Mouse (Mus musculus) intestine, postnatal 0 days (tissue): ENCODE results near the gene Frat1. TPM values are rescaled to one million over a fixed set of nuclear protein-coding genes. Genes with fewer than 3 reads are reported as not detected.

ENCODE experiments used
- ATAC-seq: fragments of 200-750 bp; cut with Nextera tagmentation; 2 replicates; pipeline ENCODE4 v1.8.0; 2017; ENCODE audit warnings: mild to moderate bottlenecking, moderate TSS enrichment, moderate library complexity
- H3K27ac ChIP-seq: fragments of 300-500 bp; sonication (generic); 2 replicates; pipeline ENCODE4 v1.5.1; 2014; ENCODE audit warnings: mild to moderate bottlenecking, low read depth, low read length, moderate library complexity
- H3K27me3 ChIP-seq: fragments of 300-500 bp; sonication (generic); replicated peaks from 2 replicates; pipeline ENCODE4 v1.6.1; 2014; ENCODE audit warnings: low read length, mixed read lengths; ENCODE audit not compliant: control insufficient read depth, insufficient read depth
- H3K36me3 ChIP-seq: fragments of 300-500 bp; sonication (generic); 2 replicates; pipeline ENCODE4 v1.6.1; 2014; ENCODE audit warnings: mild to moderate bottlenecking, moderate library complexity; ENCODE audit not compliant: control insufficient read depth, insufficient read depth
- H3K4me1 ChIP-seq: fragments of 300-500 bp; sonication (generic); replicated peaks from 2 replicates; pipeline ENCODE4 v1.6.1; 2014; ENCODE audit warnings: antibody characterized with exemption, low read length, mixed read lengths; ENCODE audit not compliant: control insufficient read depth, insufficient read depth
- H3K4me2 ChIP-seq: fragments of 300-500 bp; sonication (generic); replicated peaks from 2 replicates; pipeline ENCODE4 v1.6.1; 2014; ENCODE audit warnings: low read depth, mild to moderate bottlenecking, moderate library complexity
- H3K4me3 ChIP-seq: fragments of 300-500 bp; sonication (generic); 2 replicates; pipeline ENCODE4 v1.5.1; 2014; ENCODE audit warnings: low read depth, low read length
- H3K9ac ChIP-seq: fragments of 300-500 bp; sonication (generic); 2 replicates; pipeline ENCODE4 v1.6.1; 2014; ENCODE audit warnings: mild to moderate bottlenecking, low read depth, low read length
- H3K9me3 ChIP-seq: fragments of 300-500 bp; sonication (generic); 2 replicates; pipeline ENCODE4 v1.6.1; 2016; ENCODE audit warnings: mixed run types; ENCODE audit not compliant: control insufficient read depth
- CTCF ChIP-seq: sonication (generic); IDR thresholded peaks from 2 replicates; pipeline ENCODE4 v1.5.1; 2016; ENCODE audit warnings: low read depth, mild to moderate bottlenecking, control low read depth, antibody characterized with exemption, moderate library complexity
- WGBS: fragments of 180-500 bp; shearing (Covaris S2); extraction: QIAGEN DNeasy Blood & Tissue Kit; methylation state at CpG from one replicate; pipeline ENCODE4 v1.1.7; 2014; 5-methylcytosine and 5-hydroxymethylcytosine counted together
- polyA plus RNA-seq: library from polyadenylated mRNA; unstranded; fragments of >200 nt; fragmentation: Nextera tagmentation; extraction: Ambion mirVana; gene quantifications from 2 replicates; pipeline ENCODE4 v1.2.1, GENCODE M21; 2015

Gene Frat1
- polyA plus RNA-seq, 1 experiment from 2014 or later: 8.3 TPM

DNA sequence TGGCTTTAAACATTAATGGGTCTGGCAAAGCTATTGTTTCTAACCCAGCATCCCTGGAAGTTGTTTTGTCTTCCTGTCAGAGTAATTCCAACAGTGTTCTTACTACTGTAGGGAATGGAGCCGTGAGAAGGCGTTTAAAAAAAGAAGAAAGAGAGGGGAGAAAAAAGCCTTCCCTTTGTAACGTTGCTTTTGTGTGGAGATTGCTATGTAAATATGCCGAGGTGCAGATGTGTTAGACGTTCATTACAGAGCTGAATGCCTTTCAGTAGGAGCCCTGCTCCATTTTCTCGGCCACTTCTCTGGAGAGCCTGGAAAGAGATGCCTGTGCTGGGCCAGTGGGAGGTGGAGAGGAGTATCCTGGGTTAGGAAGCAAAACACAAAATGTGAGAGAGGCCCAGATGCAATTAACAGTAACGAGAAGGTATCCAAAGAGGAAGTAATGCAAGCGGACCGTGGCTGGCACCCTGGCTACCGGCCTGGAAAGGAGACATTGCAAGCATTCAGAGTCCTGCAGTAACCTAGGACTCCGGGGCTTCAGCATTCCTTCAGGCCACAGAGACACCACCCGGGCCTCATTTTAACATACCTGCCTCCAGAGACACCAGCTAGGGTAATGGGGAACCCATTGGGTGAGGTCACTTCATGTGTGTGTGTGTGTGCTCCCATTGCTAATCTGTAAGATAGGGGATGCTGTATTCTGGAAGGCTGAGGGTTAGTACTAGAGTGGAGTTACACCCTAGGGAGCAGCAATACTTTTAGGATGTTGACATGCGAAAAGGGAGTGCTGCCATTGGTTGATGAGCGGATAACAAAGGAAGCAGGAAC, 21.2 kb downstream of the Frat1 start:
- 0 out of 2 replicates have a peak, but pooled peaks cover 5% of the 10 kb centered on the region for H3K4me1 ChIP-seq
- H3K9me3 ChIP-seq: no peaks in the 10 kb centered on the region
- 46% methylated on average over 14 of the region's 14 CpGs for WGBS
- no peaks in the 10 kb centered on the region for H3K36me3 ChIP-seq
- H3K27ac ChIP-seq: no peak overlapping the region
- H3K9ac ChIP-seq: no peak overlapping the region
- no peak overlapping the region for H3K4me2 ChIP-seq
- no peaks in the 10 kb centered on the region for H3K27me3 ChIP-seq
- H3K4me3 ChIP-seq: no peak overlapping the region
- TF ChIP-seq CTCF: no peak
- ATAC-seq: no peak

DNA sequence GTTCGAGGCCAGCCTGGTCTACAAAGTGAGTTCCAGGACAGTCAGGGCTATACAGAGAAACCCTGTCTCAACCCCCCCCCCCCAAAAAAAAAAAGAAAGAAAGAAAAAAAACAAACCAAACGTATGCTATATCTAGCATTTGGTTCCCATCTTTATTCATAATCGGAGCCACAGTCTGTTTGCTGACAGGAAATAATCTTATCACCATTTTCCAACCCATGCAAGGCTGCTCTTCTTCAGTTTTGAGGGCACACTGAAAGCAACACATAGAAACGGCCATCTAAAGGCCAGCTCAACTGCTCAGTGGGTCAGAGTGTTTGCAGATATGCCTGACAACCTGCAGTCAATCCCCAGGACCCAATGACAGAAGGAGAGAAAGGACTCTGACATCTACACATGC, 22.7 kb downstream of the Frat1 start:
- H3K9ac ChIP-seq: no peak overlapping the region
- no peaks in the 10 kb centered on the region for H3K4me1 ChIP-seq
- H3K9me3 ChIP-seq: no peaks in the 10 kb centered on the region
- H3K4me2 ChIP-seq: no peak overlapping the region
- no peak for ATAC-seq
- TF ChIP-seq CTCF: no peak
- 84% methylated on average over 4 of the region's 4 CpGs for WGBS
- no peak overlapping the region for H3K27ac ChIP-seq
- no peak overlapping the region for H3K4me3 ChIP-seq
- H3K36me3 ChIP-seq: no peaks in the 10 kb centered on the region
- no peaks in the 10 kb centered on the region for H3K27me3 ChIP-seq

DNA sequence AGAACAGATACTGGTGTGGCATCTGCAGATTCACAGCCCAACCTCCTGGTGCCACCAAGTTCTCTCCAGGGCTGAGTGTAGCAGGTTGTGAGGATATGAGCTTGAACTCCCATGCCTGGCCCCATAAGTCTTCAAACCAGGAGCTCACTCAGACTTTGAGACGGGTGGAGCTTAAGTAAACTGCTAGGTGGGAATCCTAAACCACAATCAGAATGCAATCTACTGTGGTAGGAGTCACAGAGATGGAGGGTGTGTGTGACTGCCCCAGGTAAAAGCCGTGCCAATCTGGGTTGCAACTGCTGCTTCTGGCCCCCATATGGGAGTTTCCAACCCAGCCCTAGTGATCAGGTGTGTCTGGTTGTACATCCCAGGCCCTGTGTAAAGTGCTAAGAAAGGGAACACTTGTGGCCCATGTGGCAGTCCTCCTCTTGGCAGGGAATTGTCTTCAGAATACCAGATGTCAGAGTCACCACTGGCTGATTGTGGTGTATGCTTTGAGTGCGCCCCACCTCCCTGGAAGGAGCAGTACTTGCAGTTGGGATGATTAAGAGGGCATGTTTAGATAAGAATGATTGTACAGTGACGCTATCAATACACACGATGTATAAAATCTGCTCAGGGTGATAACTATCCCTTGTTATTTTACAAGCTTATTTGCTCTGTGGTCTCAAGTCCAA, 27.5 kb downstream of the Frat1 start:
- peak overlapping the region; percentile 37 for H3K4me2 ChIP-seq

DNA sequence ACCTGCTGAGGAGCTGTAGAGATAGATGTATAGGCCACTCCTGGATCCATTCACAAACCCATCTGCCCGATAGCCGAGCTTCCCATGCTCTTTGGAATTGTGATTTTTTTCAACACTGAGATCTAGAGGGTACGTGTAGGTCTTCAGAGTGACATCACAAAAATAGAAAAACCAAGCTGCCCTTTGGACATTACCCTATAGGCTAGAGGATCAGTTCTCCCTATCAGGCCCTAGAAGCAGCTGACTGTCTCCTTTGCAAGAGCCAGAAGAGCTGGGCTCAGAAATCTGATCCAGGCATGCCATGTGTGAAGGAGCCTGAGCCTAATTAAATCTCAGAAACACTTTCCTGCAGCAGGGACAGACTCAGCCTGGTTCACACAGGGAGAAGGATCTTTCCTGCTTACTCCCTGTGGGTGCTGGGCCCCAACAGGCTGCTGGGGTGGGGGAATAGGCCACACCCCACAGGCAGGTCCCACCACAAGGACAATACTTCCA, 28.1 kb downstream of the Frat1 start:
- TF ChIP-seq CTCF: no peak
- Histone ChIP-seq H3K4me3 (no peak overlapping the region), H3K27me3 (no peaks in the 10 kb centered on the region), H3K4me1 (no peaks in the 10 kb centered on the region), H3K27ac (peak overlapping the region; percentile 73), H3K9me3 (no peaks in the 10 kb centered on the region), H3K9ac (no peak overlapping the region), H3K4me2 (no peak overlapping the region; the same call in 1 of the 2 replicates), H3K36me3 (peaks cover 5% of the 10 kb centered on the region; the same call in 1 of the 2 replicates)
- peak; percentile 57 for ATAC-seq
- WGBS: 38% methylated on average over 3 of the region's 3 CpGs

More for the DNA sequence above, 27.5 kb downstream of the Frat1 start:
- Histone ChIP-seq H3K27ac (peak overlapping the region; percentile 73), H3K36me3 (no peaks in the 10 kb centered on the region), H3K4me3 (no peak overlapping the region), H3K27me3 (no peaks in the 10 kb centered on the region), H3K9ac (no peak overlapping the region), H3K9me3 (no peaks in the 10 kb centered on the region), H3K4me1 (no peaks in the 10 kb centered on the region)
- ATAC-seq: peak; percentile 81
- WGBS: 30% methylated on average over 5 of the region's 5 CpGs
- no peak for TF ChIP-seq CTCF

DNA sequence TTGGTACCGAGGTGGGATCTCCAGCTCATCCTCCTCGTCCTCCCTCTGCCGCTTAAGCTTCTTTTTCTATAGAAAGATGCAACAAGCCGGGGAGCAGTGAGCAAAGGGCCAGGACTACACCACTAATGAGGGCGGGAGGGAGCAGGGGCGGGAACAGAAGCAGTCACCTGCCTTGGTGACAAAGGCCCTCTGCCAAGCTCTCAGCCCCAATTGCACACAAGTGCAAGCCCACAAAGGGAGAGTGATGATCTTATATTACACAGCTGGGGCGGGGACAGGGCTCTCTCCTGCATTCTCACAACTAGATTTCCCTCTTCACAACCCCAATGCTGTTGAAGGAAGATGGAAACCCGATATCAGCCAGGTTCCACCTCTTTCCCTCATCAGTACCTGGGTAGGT, 36.9 kb downstream of the Frat1 start:
- Histone ChIP-seq H3K4me1 (no peaks in the 10 kb centered on the region), H3K4me2 (no peak overlapping the region), H3K9ac (no peak overlapping the region), H3K36me3 (peaks cover 44% of the 10 kb centered on the region), H3K27ac (no peak overlapping the region), H3K4me3 (no peak overlapping the region), H3K9me3 (no peaks in the 10 kb centered on the region), H3K27me3 (no peaks in the 10 kb centered on the region)
- WGBS: 90% methylated on average over 8 of the region's 8 CpGs
- ATAC-seq: no peak
- TF ChIP-seq CTCF: no peak

DNA sequence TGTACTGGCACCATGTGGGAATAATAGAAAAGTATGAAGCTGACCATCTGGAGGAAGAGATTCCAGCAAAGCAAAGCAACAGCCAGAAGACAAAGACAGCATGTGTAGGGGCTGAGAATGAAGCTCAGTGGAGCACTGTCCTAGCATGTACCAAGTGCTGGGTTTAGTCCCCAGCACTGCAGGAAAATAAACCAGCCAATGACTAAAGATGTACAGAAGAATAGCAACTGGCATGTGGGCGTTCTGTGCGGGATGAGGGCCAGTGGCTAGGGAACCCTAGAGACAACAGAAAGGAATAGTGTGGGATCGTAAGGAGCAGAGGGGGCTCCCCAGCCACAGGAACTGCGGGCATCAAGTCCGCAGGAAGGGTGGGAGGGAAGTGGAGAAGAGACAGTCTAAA, 39.5 kb downstream of the Frat1 start:
- no peaks in the 10 kb centered on the region for H3K9me3 ChIP-seq
- no peaks in the 10 kb centered on the region for H3K27me3 ChIP-seq
- no peaks in the 10 kb centered on the region for H3K4me1 ChIP-seq
- no peak for ATAC-seq
- TF ChIP-seq CTCF: no peak
- no peak overlapping the region for H3K9ac ChIP-seq
- H3K36me3 ChIP-seq: peaks cover 54% of the 10 kb centered on the region
- 97% methylated on average over 5 of the region's 5 CpGs for WGBS
- no peak overlapping the region for H3K27ac ChIP-seq
- no peak overlapping the region for H3K4me3 ChIP-seq
- no peak overlapping the region for H3K4me2 ChIP-seq
